Mouse (Mus musculus): ENCODE measurements around the gene Pced1a. TPM values are rescaled to one million over a fixed set of nuclear protein-coding genes. Genes with fewer than 3 reads are reported as not detected.

Gene Pced1a
- 10 to 100 TPM; 23.1 to 27.9 TPM for total RNA-seq (2021)
- long read RNA-seq, experiment 1, partial matches to known transcripts: 4 of 10 reads
- long read RNA-seq, experiment 1, other reads (novel, unspliced or antisense): 2 of 10 reads
- long read RNA-seq, experiment 2, partial matches to known transcripts: 1 of 3 reads
- long read RNA-seq, experiment 2, other reads (novel, unspliced or antisense): 0 of 3 reads

GRCm38 (mm10) chr2:130424126-130424853 lies at the start of gene Pced1a, which contains the start of gene Vps16:
TSS of gene Pced1a (minus strand) at chr2:130424701.
TSS of gene Vps16 (plus strand) at chr2:130424339.
- peak; percentile 93 for DNase-seq (ENCODE audit: extremely low spot score in 1 of 2, low spot score in 2 of 2)
- Histone ChIP-seq H3K4me3 (peak within 1 kb of the TSS; percentile 81), H3K27ac (peak within 1 kb of the TSS; percentile 98)
- TF ChIP-seq CTCF (IDR thresholded peaks at IDR 0.05): peak; percentile 61
- intact Hi-C loops (cut with DNase I): loop anchor here (5.0 kb wide), 1 partner anchor 483 kb away; the partner anchor contains the start of genes 4930402H24Rik and Atrn

DNA sequence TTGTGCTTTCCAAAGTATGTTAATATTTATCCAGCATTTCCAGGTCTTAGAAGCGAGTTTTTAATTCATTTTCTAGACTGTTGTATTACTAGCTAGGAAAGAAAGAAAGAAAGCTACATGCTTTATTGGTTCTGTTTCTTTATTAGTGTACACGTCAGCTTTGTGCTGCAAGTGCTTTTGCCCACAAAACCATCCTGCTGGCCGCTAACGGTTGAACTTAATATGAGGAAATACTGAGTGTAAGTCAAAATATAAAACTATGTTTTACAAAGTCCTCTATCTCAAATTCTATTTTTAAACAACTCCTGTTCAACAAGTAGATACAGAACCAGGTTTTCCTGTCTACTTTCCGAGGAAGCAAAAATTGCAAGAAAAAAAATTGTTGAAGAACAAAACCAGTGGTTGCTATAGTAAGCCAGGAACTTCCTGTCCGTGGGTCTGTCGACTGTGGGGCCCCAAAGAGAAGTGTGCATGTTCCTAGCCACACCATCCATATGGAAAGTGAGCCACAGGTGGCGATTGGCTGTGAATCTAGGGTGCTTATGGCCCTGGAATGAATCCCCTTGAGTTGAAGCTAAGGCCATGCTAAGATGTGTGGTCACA lies 48.5 kb upstream of the Pced1a start:
- TF ChIP-seq CTCF (IDR thresholded peaks at IDR 0.05): no peak
- DNase-seq (ENCODE audit: extremely low spot score in 1 of 2, low spot score in 2 of 2): no peak
- Histone ChIP-seq H3K27ac (no peak overlapping the region), H3K4me3 (no peak overlapping the region)
- intact Hi-C loops (cut with DNase I): no loop called here

GRCm38 (mm10) chr2:130469935-130470334 lies 45.4 kb upstream of the Pced1a start:
- no peak for TF ChIP-seq CTCF (IDR thresholded peaks at IDR 0.05)
- peak overlapping the region; percentile 58 for H3K27ac ChIP-seq

DNA sequence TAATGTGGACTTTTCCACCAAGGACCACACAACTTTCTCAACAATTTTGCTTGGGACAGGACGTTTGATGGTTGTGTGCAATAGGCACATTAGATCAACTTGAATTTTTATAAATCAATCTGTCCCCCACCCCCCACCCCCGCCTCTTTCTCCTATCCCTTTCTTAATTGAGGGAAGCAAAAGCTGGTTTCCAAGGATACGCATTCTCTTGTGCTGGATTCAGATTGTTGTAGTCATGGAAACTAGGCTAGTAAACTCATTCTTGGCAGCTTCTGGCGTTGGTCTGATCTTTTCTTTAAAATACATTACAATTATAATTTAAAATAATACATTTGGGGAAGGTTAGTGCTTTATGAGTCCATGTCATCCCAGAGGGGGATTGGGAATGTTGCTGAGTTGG lies 44.9 kb upstream of the Pced1a start:
- intact Hi-C loops (cut with DNase I): no loop called here
- no peak for DNase-seq (ENCODE audit: extremely low spot score in 1 of 2, low spot score in 2 of 2)
- H3K4me3 ChIP-seq: no peak overlapping the region
- TF ChIP-seq CTCF (IDR thresholded peaks at IDR 0.05): no peak
- peak overlapping the region; percentile 58; the same call in 1 of the 2 replicates for H3K27ac ChIP-seq

More at GRCm38 (mm10) chr2:130469935-130470334, 45.4 kb upstream of the Pced1a start:
- DNase-seq (ENCODE audit: extremely low spot score in 1 of 2, low spot score in 2 of 2): no peak
- intact Hi-C loops (cut with DNase I): no loop called here
- H3K4me3 ChIP-seq: no peak overlapping the region

DNA sequence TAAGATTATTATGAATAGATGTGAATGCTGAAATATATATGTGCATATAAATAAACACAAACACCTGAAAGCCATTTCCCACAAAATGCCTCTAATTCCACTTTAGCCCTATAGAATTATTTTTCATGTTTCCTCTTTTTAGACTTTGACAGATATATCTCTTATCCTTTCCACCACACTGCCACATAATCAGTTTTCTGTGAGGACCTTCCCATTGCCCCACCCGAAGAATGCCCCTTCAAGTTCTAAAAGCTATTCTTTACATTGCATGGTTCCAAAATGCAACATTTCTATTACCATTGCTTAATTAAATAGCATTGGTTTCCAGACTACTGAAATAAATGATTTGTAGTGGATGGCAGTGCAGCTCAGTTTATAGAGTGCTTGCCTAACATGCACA lies 41.9 kb upstream of the Pced1a start:
- no peak for DNase-seq (ENCODE audit: extremely low spot score in 1 of 2, low spot score in 2 of 2)
- Histone ChIP-seq H3K4me3 (no peak overlapping the region), H3K27ac (no peak overlapping the region)
- no peak for TF ChIP-seq CTCF (IDR thresholded peaks at IDR 0.05)
- intact Hi-C loops (cut with DNase I): no loop called here

- no peak for DNase-seq (ENCODE audit: extremely low spot score in 1 of 2, low spot score in 2 of 2)
- no peak overlapping the region for H3K27ac ChIP-seq
- no peak overlapping the region for H3K4me3 ChIP-seq
- TF ChIP-seq CTCF (IDR thresholded peaks at IDR 0.05): no peak
- intact Hi-C loops (cut with DNase I): no loop called here
These were observed 37.0 kb upstream of the Pced1a start for GRCm38 (mm10) chr2:130461287-130462071.

GRCm38 (mm10) chr2:130459576-130459975 lies 35.1 kb upstream of the Pced1a start:
- no peak for TF ChIP-seq CTCF (IDR thresholded peaks at IDR 0.05)
- DNase-seq (ENCODE audit: extremely low spot score in 1 of 2, low spot score in 2 of 2): no peak
- intact Hi-C loops (cut with DNase I): no loop called here
- H3K27ac ChIP-seq: no peak overlapping the region
- H3K4me3 ChIP-seq: no peak overlapping the region

- no peak for TF ChIP-seq CTCF (IDR thresholded peaks at IDR 0.05)
- no peak for DNase-seq (ENCODE audit: extremely low spot score in 1 of 2, low spot score in 2 of 2)
- Histone ChIP-seq H3K4me3 (no peak overlapping the region), H3K27ac (no peak overlapping the region)
- intact Hi-C loops (cut with DNase I): no loop called here
These were observed 33.4 kb upstream of the Pced1a start for GRCm38 (mm10) chr2:130457871-130458270.

- H3K4me3 ChIP-seq: no peak overlapping the region; the same call in 1 of the 2 replicates
- H3K27ac ChIP-seq: no peak overlapping the region
- DNase-seq (ENCODE audit: extremely low spot score in 1 of 2, low spot score in 2 of 2): peak in 1 of 2 experiments; percentile 24
- intact Hi-C loops (cut with DNase I): loop anchor here (5.0 kb wide), 1 partner anchor 62 kb away; no protein-coding TSS in a partner anchor
- no peak for TF ChIP-seq CTCF (IDR thresholded peaks at IDR 0.05)
These were observed 30.4 kb upstream of the Pced1a start for GRCm38 (mm10) chr2:130454748-130455370.

DNA sequence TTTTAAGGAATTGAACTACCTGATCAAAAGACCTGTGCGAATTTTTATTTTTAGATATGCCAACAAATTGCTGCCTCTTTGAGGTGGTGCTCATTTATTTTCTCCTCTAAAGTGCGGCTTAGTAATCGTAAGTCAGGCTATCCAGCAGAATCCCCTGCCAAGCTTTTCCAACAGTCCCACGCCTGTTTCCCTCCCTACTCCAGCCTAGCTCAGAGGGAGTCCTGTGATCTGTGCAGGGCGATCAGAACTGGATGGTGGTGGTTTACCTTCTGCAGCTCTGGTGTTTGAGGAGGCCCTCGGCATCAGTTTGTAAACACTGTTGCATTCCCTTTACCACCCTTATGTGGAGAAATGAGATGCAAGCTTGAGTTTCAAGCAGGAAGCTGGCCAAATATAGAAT lies 28.9 kb upstream of the Pced1a start:
- no peak overlapping the region for H3K4me3 ChIP-seq
- H3K27ac ChIP-seq: no peak overlapping the region; the same call in 1 of the 2 replicates
- no peak for TF ChIP-seq CTCF (IDR thresholded peaks at IDR 0.05)
- no peak for DNase-seq (ENCODE audit: extremely low spot score in 1 of 2, low spot score in 2 of 2)
- intact Hi-C loops (cut with DNase I): loop anchor here (5.0 kb wide), 1 partner anchor 64 kb away; no protein-coding TSS in a partner anchor

DNA sequence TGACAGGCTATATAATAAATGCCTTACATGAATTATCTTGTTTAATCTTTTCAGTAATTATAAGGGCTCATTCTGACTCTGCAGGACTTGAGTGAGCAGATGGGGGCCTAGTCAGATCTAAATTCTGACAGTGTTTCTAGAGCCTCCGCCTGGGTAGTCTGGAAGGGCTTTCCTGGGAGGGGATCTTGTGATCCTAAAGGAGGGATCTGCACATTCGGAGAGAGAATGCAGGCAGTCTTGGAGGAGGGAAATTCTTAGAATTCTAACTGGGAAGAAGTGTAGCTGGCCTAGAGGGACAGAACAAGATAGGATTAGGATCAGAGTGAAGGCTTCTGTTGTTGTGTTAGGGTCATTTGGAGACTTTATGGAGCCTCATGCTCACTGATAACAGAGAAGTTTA lies 27.8 kb upstream of the Pced1a start:
- no peak for TF ChIP-seq CTCF (IDR thresholded peaks at IDR 0.05)
- peak overlapping the region; percentile 16; the same call in 1 of the 2 replicates for H3K27ac ChIP-seq
- DNase-seq (ENCODE audit: extremely low spot score in 1 of 2, low spot score in 2 of 2): no peak
- intact Hi-C loops (cut with DNase I): loop anchor here (5.0 kb wide), 1 partner anchor 65 kb away; no protein-coding TSS in a partner anchor
- peak overlapping the region; percentile 84 for H3K4me3 ChIP-seq
